In the genomic region with DNA sequence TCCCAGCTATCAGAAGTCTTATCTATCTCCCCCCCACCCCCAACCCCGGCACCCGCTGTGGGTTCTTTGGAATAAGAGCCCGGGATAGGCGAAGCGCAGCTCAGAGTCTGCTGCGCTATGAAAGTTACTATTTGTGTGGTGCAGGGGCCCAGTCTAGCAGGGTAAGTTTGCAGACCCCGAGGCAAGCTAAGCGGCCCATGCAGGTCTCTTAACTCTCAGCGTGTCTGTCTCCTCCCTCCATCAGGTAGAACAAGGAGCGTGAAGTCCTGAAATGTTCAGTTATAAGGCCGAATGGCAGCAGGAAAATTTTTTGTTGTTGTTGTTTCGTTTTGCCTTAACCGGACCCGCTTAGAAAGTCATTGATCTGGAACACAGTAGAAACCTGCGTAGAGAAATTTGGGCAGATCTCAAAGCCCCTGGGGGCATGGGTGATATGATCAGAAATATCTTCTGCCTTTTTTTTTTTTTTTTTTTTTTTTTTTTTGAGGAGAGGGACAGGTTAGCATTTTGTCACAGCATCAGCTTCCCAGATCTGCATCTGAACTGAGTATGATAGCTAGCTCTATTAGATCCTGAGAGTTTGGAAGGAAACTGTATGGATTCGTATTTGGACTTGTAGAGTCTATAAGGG, we compare ENCODE assay signal across 9 mouse cellular contexts. TPM values are rescaled to one million over a fixed set of nuclear protein-coding genes. Genes with fewer than 3 reads are reported as not detected.
DNase-seq lines count a peak whose midpoint lies in the region; ATAC-seq and TF ChIP-seq lines count a peak whose summit lies in the region.
"Had no signal": no experiment of that assay in that cellular context is flagged by ENCODE, and none has a peak within 500 bp of the region (broad histone marks: within the 10 kb centered on the region; RNA-seq: fewer than 3 reads in every experiment).

No protein-coding gene starts in this region.

- H3K36me3 ChIP-seq in intestine, embryonic 14.5 days (ENCODE audit: control insufficient read depth, insufficient read depth, low read length): no peaks in the 10 kb centered on the region
- no peaks in the 10 kb centered on the region for H3K36me3 ChIP-seq in intestine, embryonic 15.5 days
- H3K36me3 ChIP-seq in ES-E14 (ENCODE audit: control insufficient read depth, insufficient read depth, low read length, poor library complexity, severe bottlenecking): no peaks in the 10 kb centered on the region
- peaks cover 22% of the 10 kb centered on the region for H3K36me3 ChIP-seq in limb, embryonic 10.5 days

- no peak for ATAC-seq in intestine, embryonic 14.5 days (replicated peaks; ENCODE audit: low FRiP score, low TSS enrichment, low read depth)
- ATAC-seq in intestine, embryonic 15.5 days: no peak

- no peak overlapping the region for H3K9ac ChIP-seq in intestine, embryonic 14.5 days (ENCODE audit: low read length)
- H3K9ac ChIP-seq in intestine, embryonic 15.5 days: no peak overlapping the region
- H3K9ac ChIP-seq in ES-E14 (ENCODE audit: insufficient read depth, low read depth, low read length, poor library complexity, severe bottlenecking): no peak overlapping the region

- no peaks in the 10 kb centered on the region for H3K9me3 ChIP-seq in intestine, embryonic 14.5 days (ENCODE audit: control insufficient read depth, low read length)
- H3K9me3 ChIP-seq in intestine, embryonic 15.5 days: no peaks in the 10 kb centered on the region
- H3K9me3 ChIP-seq in ES-E14 (ENCODE audit: control insufficient read depth, insufficient read depth, low read depth, low read length): no peaks in the 10 kb centered on the region
- no peaks in the 10 kb centered on the region for H3K9me3 ChIP-seq in limb, embryonic 10.5 days (replicated peaks)

- WGBS in intestine, embryonic 14.5 days: 1% methylated on average over 16 of the region's 16 CpGs
- WGBS in intestine, embryonic 15.5 days: 3% methylated on average over 16 of the region's 16 CpGs
- WGBS in limb, embryonic 10.5 days: 2% methylated on average over 16 of the region's 16 CpGs

- H3K4me2 ChIP-seq in intestine, embryonic 14.5 days (ENCODE audit: low read length): no peak overlapping the region
- no peak overlapping the region for H3K4me2 ChIP-seq in intestine, embryonic 15.5 days (replicated peaks)

- H3K27me3 ChIP-seq in intestine, embryonic 14.5 days (replicated peaks; ENCODE audit: control insufficient read depth, insufficient read depth, low read length): peaks cover 99% of the 10 kb centered on the region
- peaks cover 91% of the 10 kb centered on the region for H3K27me3 ChIP-seq in intestine, embryonic 15.5 days (replicated peaks)
- peaks cover 63% of the 10 kb centered on the region for H3K27me3 ChIP-seq in limb, embryonic 10.5 days (ENCODE audit: low read depth, poor library complexity, severe bottlenecking)

- H3K27ac ChIP-seq in intestine, embryonic 14.5 days (ENCODE audit: low read depth): no peak overlapping the region
- H3K27ac ChIP-seq in intestine, embryonic 15.5 days: no peak overlapping the region
- no peak overlapping the region for H3K27ac ChIP-seq in ES-E14 (ENCODE audit: insufficient read depth, low read depth, low read length, poor library complexity, severe bottlenecking)
- H3K27ac ChIP-seq in limb, embryonic 10.5 days: peak overlapping the region; percentile 99
- H3K27ac ChIP-seq: kidney, postnatal 0 days had no signal

- DNase-seq in embryo, embryonic 10.5 days (ENCODE audit: low spot score): peak; percentile 59
- DNase-seq in embryo, embryonic 10 days (ENCODE audit: low spot score): no peak
- peak; percentile 59 for DNase-seq in intestine, embryonic 14.5 days (ENCODE audit: low spot score)
- no peak for DNase-seq in ES-E14 (ENCODE audit: low read depth, low spot score)
- peak; percentile 49 for DNase-seq in limb, embryonic 10.5 days (ENCODE audit: low spot score)
- no peak for DNase-seq in ovary, postnatal 14 days (ENCODE audit: low spot score)
- no peak for DNase-seq in adrenal gland, postnatal 10 days

- in situ Hi-C loops in ES-E14 (cut with MboI; ENCODE audit: low sequenced_read_pairs in 2 of 2, unreplicated experiment in 2 of 2): no loop called here

- H3K4me3 ChIP-seq in intestine, embryonic 14.5 days (ENCODE audit: low read depth, low read length): no peak overlapping the region
- no peak overlapping the region for H3K4me3 ChIP-seq in intestine, embryonic 15.5 days (replicated peaks)
- H3K4me3 ChIP-seq in ES-E14 (ENCODE audit: insufficient read depth in 1 of 2, low read depth in 1 of 2, low read length in 2 of 2, poor library complexity in 1 of 2, severe bottlenecking in 1 of 2): no peak overlapping the region
- H3K4me3 ChIP-seq in limb, embryonic 10.5 days: peak overlapping the region; percentile 88

- peaks cover 7% of the 10 kb centered on the region; the same call in 1 of the 2 replicates for H3K4me1 ChIP-seq in intestine, embryonic 14.5 days (replicated peaks; ENCODE audit: control insufficient read depth, insufficient read depth, low read length)
- H3K4me1 ChIP-seq in intestine, embryonic 15.5 days (replicated peaks): peaks cover 11% of the 10 kb centered on the region
- H3K4me1 ChIP-seq in ES-E14 (ENCODE audit: control insufficient read depth in 2 of 2, insufficient read depth in 2 of 2, low read length in 2 of 2, poor library complexity in 1 of 2): peaks cover 0 to 10% of the 10 kb centered on the region in 2 experiments; a peak in 1 of 4 replicates
- peaks cover 59% of the 10 kb centered on the region for H3K4me1 ChIP-seq in limb, embryonic 10.5 days

TF ChIP-seq in ES-E14, 5 proteins besides CTCF, POLR2A, EP300 and RAD21:
- TF ChIP-seq ZNF384 (IDR thresholded peaks at IDR 0.05; ENCODE audit: low read depth, low read length) (peak; percentile 82), ZC3H11A (IDR thresholded peaks at IDR 0.05; ENCODE audit: borderline replicate concordance, low read depth, low read length) (no peak), HCFC1 (IDR thresholded peaks at IDR 0.05; ENCODE audit: borderline replicate concordance, insufficient read depth, low read length) (no peak), MAFK (IDR thresholded peaks at IDR 0.05; ENCODE audit: insufficient read depth, low read depth, low read length) (no peak)

RNA-seq across cellular contexts. Expression of a gene that starts 12.4 kb away (rescaled TPM):
- 0.12 TPM in 1 of 2 replicates, not detected in the other for polyA plus RNA-seq in intestine, embryonic 14.5 days (2014; fragmentation: Nextera tagmentation; extraction: Ambion mirVana)
- 0.04 TPM in 2 replicates for polyA plus RNA-seq in intestine, embryonic 15.5 days (2015; fragmentation: Nextera tagmentation; extraction: Ambion mirVana)
- total RNA-seq in ES-E14 (2012; rRNA removed): 0.85 and 1.4 TPM in 2 replicates
- polyA plus RNA-seq in limb, embryonic 10.5 days (2016; fragmentation: Nextera tagmentation; extraction: Ambion mirVana): 25.8 and 41.2 TPM in 2 replicates
- 10 to 100 TPM in 1 of 2 experiments, 1 to 10 TPM in 1; 1.8 to 10.8 TPM for total RNA-seq in adrenal gland, postnatal 10 days (2021)
- polyA plus RNA-seq: kidney, postnatal 0 days had no signal

Comparison
In these comparisons a context has a peak if more than half of its experiments do, and no peak if none do; other contexts are left out.
1. DNase-seq: peak in embryo, embryonic 10.5 days (single experiment), intestine, embryonic 14.5 days (single experiment) and limb, embryonic 10.5 days (single experiment); none in embryo, embryonic 10 days (single experiment), ES-E14 (single experiment), ovary, postnatal 14 days (single experiment) and adrenal gland, postnatal 10 days (single experiment).
2. RNA of a gene that starts 12.4 kb away (polyA plus RNA-seq): 25.8 to 41.2 TPM in limb, embryonic 10.5 days; 0.04 TPM in intestine, embryonic 15.5 days and 0.12 TPM in intestine, embryonic 14.5 days; every median in the first group is over 10 times any median in the second.